Mouse (Mus musculus) ovary, adult 18-20 months (tissue): ENCODE measurements around the gene Nobox.
A peak's percentile ranks its signal among the peaks of the same experiment; 100 is the strongest.

ENCODE experiments used
- DNase-seq: peaks from one replicate; pipeline ENCODE4 v3.0.0; 2022; ENCODE audit warnings: low spot score, mixed read lengths

Gene Nobox

DNA sequence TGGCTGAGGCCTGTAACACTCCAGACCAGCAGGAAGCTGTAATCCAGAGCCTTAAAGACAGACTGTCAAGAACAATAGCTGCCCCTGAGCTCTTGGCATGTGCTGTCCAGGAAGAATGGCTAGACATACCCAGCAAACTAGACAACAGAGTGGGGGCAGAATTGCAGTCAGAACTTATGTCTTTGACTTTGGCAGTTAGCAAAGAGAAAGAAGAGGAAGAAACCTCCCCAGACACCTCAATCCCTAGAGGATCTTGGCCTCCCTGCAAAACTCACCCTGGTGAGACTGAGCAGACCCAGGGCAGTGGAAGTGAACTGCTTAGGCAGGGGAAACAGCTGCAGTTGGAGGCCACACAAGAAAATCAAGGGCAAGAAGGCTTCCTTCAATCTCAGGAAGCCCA is 36.8 kb downstream of the Nobox start:
- no peak for DNase-seq

DNA sequence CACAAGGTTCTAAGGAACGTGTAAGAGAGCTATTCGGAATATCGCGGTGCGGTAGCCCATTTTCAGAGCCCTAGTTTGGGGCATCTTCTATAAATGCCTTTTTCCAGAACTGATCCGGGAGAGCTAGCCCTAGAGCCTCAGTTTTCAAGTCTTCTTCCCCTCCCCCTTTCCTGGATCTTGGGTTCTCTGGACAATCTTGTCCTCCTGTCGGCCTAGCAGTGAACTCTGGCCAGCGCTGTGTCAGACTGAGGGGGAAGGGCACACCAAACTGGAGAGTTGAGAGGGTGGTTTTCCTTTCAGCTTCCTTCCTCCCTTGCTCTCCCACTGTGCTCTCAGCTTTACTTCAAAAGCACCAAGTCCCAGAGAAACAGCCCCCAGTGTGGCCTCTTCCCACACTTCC is 43.0 kb downstream of the Nobox start:
- DNase-seq: no peak

DNA sequence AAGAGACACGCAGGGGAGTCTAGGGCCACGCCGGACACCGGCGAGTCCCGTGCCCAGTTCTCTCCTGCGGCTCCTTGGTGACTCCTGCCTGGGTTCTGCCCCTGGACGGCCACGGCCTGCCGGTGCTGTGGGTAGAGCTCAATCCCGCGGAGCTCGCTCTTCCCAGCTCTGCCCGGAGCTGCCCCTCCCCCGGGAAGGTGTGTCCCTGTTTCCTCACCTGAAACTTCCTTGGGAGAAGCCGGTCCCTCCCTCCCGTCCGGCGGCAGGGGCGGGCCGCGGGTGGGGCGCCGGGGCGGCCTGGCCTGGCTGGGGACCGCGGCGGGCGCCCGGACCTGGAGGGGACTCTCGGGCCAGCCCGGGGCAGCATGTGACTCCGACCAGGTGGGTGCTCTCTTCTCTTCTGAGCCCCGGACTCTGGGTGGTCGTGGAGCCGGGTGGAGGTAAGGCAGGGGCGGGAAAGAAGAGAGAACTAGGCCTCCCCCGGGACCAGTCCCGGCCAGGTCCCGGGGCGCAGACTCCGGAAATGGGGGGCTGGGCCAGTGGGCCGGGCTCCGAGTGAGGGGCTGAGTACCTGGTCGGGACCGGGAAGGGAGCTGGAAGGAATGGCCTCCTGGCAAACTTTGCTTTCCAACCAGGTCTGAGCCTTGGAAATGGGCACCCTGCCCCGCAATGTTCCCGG is 43.9 kb downstream of the Nobox start, which contains the start of gene Arhgef5:
Gene Arhgef5, plus strand, starts transcription at position 220 of the 679 bp plus-strand sequence.
- DNase-seq: peak; percentile 63

DNA sequence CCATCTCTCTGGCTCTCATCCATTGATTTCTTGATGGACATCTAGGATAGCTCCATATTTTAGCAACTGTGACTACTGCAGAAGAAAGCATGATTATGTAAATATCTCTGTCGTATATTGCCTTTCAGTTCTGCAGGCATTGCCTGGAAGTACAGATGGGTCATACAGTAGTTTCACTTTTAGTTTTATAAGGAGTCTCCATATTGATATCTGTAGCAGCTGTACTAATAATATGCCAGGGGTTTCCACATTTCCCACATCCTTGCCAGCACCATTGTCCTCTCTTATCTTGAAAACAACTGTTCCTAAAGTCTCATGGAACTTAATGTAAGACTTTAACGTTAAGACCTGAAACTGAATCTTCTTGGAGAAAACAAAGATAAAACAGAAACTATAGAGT is 48.6 kb downstream of the Nobox start:
- no peak for DNase-seq

DNA sequence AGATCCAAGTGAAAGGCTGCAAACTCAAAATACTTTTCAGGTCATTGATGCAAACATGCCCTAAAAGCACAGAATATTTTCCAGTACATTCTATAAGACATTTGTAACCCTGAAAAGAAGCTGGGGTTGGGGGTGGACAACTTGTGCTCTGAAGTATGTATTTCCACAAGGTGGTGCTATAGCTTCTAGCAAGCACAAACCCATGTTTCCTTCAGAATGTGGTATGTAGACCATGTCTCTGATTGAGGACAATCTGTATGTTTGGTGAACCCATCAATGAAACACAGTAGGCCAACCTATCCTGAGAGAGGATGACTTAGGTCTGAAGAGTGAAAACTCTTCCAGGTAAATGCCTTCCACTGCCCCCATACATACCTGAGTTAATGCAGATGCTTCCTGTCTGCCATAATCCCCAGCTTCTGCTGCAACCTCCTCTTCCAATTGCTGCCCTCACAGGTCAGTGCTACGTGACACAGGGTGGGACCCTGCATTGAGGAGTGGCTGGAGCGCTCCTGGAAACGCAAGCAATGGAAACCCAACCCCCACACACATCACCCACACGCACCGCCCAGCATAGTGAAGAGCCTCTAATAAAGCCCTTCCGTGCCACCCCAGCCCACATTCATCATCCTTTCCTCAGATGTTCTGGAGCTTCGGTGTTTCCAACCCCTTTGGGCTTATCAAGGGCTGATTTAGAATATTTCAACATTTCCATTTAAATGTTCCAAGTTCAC is 55.0 kb downstream of the Nobox start:
- DNase-seq: no peak
